Mouse (Mus musculus) G1E-ER4 (cell line): ENCODE data around the gene Sowahb. TPM values are rescaled to one million over a fixed set of nuclear protein-coding genes. Genes with fewer than 3 reads are reported as not detected.

Experiments
- GATA1 ChIP-seq: IDR thresholded peaks from one replicate; pipeline ENCODE4 v1.8.0; 2012; ENCODE audit warnings: low read length, inconsistent platforms
- polyA plus RNA-seq: library from polyadenylated mRNA; stranded (reverse); fragments of >175 nt; gene quantifications from 2 replicates; pipeline ENCODE4 v1.2.3, GENCODE M21; 2012

The Sowahb gene
- polyA plus RNA-seq, 1 experiment = not detected

GRCm38 (mm10) chr5:92994309-92994708, 50.5 kb downstream of the Sowahb start:
- no peak for TF ChIP-seq GATA1

GRCm38 (mm10) chr5:92992106-92992505, 52.7 kb downstream of the Sowahb start:
- TF ChIP-seq GATA1 = no peak

Other genes with a start within 250 kb of the Sowahb start
- gene Sept11, start 48.4 kb upstream of the Sowahb start, polyA plus RNA-seq = 18.4 and 21.6 TPM in 2 replicates
- 131 and 135 TPM in 2 replicates for gene Ccni, start 161.5 kb upstream of the Sowahb start, polyA plus RNA-seq
- 0.11 and 0.19 TPM in 2 replicates for gene 2010109A12Rik, start 161.5 kb upstream of the Sowahb start, polyA plus RNA-seq
- 19.6 and 30.7 TPM in 2 replicates for gene Ccng2, start 222.2 kb upstream of the Sowahb start, polyA plus RNA-seq